Mouse (Mus musculus): ENCODE measurements around the gene Gm20696. TPM values are rescaled to one million over a fixed set of nuclear protein-coding genes. Genes with fewer than 3 reads are reported as not detected.

Gene Gm20696
- polyA plus RNA-seq, 1 experiment = not detected

DNA sequence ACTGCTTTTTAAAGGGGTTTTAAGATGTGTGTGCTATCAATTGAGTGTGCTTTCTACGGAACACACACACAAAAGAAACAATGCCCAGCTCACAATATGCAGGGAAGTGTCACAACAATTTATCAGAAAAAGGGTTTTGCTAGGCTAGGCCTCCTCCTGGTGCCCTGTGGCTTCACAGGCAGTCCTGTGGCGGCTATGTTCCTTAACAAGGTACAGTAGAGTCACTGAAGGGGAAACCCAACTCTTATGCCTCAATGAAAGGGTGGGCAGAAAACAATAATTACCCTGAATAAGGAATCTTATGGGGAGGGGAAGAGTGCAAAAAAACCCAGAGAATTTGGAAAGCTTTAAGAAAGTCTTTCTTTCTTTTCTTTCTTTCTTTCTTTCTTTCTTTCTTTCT, 40.2 kb downstream of the Gm20696 start:
- TF ChIP-seq GATA1 (IDR thresholded peaks at IDR 0.05; ENCODE audit: borderline replicate concordance, low read length) = no peak
- TF ChIP-seq FLI1 (IDR thresholded peaks at IDR 0.05; ENCODE audit: low read length) = no peak
- Histone ChIP-seq H3K4me3 (replicated peaks) (no peak overlapping the region), H3K9me3 (no peaks in the 10 kb centered on the region), H3K4me1 (0 out of 2 replicates have a peak, but pooled peaks cover 6% of the 10 kb centered on the region), H3K27me3 (replicated peaks) (no peaks in the 10 kb centered on the region), H3K36me3 (replicated peaks; ENCODE audit: low read length) (peaks cover 14% of the 10 kb centered on the region)

DNA sequence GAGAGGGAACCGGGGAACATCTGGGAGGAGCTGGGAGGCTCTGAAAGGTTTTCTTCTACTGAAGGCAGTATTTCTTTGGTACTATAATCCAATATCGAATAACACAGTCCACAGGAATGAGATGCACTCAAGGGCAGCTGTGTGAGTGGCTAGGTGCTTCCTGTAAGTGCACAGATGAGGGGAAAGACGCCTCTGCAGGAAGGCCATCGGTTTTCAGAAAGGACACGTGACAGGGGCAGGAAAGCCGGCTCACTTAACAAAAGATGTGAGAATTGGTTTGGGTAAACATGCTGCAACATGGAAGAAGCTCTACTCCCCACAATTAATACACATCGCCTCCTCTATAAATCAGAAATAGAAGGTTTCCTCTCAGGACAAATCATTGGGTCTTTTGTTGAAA, 40.8 kb downstream of the Gm20696 start:
- TF ChIP-seq FLI1 (IDR thresholded peaks at IDR 0.05; ENCODE audit: low read length) = no peak
- TF ChIP-seq GATA1 (IDR thresholded peaks at IDR 0.05; ENCODE audit: borderline replicate concordance, low read length) = no peak
- no peaks in the 10 kb centered on the region for H3K9me3 ChIP-seq
- peaks cover 11% of the 10 kb centered on the region for H3K36me3 ChIP-seq (replicated peaks; ENCODE audit: low read length)
- no peaks in the 10 kb centered on the region for H3K27me3 ChIP-seq (replicated peaks)
- 0 out of 2 replicates have a peak, but pooled peaks cover 6% of the 10 kb centered on the region for H3K4me1 ChIP-seq
- no peak overlapping the region for H3K4me3 ChIP-seq (replicated peaks)

DNA sequence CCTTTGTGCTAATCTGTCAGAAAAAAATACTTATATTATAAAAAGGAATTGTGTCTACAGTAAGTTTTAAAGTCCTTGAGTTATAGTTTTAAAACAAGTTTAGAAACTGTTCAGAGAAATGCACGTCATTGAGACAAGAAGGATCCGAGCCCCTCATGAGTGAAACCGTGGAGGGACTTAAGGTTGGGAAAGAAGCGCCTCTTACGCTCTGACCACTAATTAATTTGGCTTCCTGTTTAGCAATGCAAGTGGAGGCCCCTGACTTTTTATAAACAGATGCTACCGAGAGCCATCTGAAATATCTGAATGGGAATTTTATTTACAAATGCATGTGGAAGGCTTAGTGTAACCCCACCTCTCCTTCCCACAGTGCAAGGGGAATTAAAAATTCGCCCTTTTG, 41.3 kb downstream of the Gm20696 start:
- no peak for TF ChIP-seq GATA1 (IDR thresholded peaks at IDR 0.05; ENCODE audit: borderline replicate concordance, low read length)
- TF ChIP-seq FLI1 (IDR thresholded peaks at IDR 0.05; ENCODE audit: low read length) = no peak
- 0 out of 2 replicates have a peak, but pooled peaks cover 6% of the 10 kb centered on the region for H3K4me1 ChIP-seq
- no peaks in the 10 kb centered on the region for H3K27me3 ChIP-seq (replicated peaks)
- no peaks in the 10 kb centered on the region for H3K9me3 ChIP-seq
- peaks cover 6% of the 10 kb centered on the region for H3K36me3 ChIP-seq (replicated peaks; ENCODE audit: low read length)
- H3K4me3 ChIP-seq (replicated peaks) = no peak overlapping the region

DNA sequence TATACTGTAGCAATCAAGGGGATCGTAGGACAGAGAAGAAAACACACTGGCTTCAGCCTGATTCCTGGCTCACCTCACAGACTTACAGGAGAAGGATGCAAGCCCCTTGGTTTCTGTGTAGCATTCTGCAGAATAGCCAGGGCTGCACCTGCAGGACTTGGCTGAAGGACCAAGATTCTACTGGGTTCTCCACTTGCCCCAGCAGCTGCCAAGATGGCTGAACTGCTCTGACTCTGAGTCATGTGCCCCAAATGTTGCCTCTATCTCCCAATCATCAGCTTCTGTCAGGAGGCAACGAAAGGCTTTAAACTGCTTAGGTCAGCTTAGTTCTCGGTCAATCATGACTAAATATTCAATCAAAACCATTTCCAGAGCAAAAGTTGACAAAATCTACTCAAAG, 42.1 kb downstream of the Gm20696 start:
- Histone ChIP-seq H3K36me3 (replicated peaks; ENCODE audit: low read length) (peaks cover 5% of the 10 kb centered on the region), H3K27me3 (replicated peaks) (no peaks in the 10 kb centered on the region), H3K4me1 (peaks cover 7% of the 10 kb centered on the region; the same call in 1 of the 2 replicates), H3K4me3 (replicated peaks) (no peak overlapping the region), H3K9me3 (no peaks in the 10 kb centered on the region)
- TF ChIP-seq GATA1 (IDR thresholded peaks at IDR 0.05; ENCODE audit: borderline replicate concordance, low read length) = no peak
- no peak for TF ChIP-seq FLI1 (IDR thresholded peaks at IDR 0.05; ENCODE audit: low read length)

DNA sequence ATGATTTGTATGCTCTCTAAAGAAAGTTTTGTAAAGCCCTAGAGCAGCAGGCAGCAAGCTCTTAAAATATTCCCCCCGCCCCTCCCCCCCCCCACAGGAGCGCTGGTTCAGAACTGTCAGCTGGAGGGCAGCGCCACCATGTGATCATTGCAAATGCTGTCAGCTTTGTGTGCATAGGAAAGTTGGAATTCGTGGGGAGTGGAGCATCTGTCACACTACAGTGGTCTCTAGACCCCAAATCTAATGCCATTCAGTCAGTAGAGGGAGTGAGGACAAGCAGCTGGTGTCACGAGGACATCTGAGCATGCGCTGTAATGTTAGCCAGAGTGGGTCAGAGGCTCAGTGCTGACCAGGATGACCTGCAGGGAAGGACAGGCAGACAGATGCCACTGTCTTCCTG, 43.0 kb downstream of the Gm20696 start:
- Histone ChIP-seq H3K27me3 (replicated peaks) (no peaks in the 10 kb centered on the region), H3K4me3 (replicated peaks) (no peak overlapping the region), H3K9me3 (no peaks in the 10 kb centered on the region), H3K36me3 (replicated peaks; ENCODE audit: low read length) (no peaks in the 10 kb centered on the region), H3K4me1 (peaks cover 10% of the 10 kb centered on the region; the same call in 1 of the 2 replicates)
- TF ChIP-seq FLI1 (IDR thresholded peaks at IDR 0.05; ENCODE audit: low read length) (no peak), GATA1 (IDR thresholded peaks at IDR 0.05; ENCODE audit: borderline replicate concordance, low read length) (no peak)

DNA sequence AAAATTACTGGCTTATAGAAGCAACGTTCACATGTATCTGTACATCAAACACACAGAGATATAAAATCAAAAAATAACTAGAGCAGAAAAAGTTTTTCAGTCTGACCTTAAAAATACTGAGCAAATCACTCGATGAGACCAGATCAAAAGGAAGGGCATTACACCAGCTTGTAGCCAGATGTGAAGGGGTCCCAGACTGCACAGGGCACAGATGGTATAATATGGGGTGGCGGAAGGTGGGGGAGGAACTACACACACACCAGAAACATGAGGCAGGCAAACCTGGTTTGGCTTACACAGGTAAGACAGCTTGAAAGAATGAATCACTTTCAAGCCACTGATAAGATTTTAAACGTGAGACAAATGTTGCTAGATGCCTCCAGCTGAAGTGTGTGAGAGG, 45.4 kb downstream of the Gm20696 start:
- Histone ChIP-seq H3K4me1 (peaks cover 10% of the 10 kb centered on the region; the same call in 1 of the 2 replicates), H3K4me3 (replicated peaks) (no peak overlapping the region), H3K9me3 (no peaks in the 10 kb centered on the region), H3K27me3 (replicated peaks) (peaks cover 2% of the 10 kb centered on the region), H3K36me3 (replicated peaks; ENCODE audit: low read length) (no peaks in the 10 kb centered on the region)
- TF ChIP-seq FLI1 (IDR thresholded peaks at IDR 0.05; ENCODE audit: low read length) (no peak), GATA1 (IDR thresholded peaks at IDR 0.05; ENCODE audit: borderline replicate concordance, low read length) (no peak)

DNA sequence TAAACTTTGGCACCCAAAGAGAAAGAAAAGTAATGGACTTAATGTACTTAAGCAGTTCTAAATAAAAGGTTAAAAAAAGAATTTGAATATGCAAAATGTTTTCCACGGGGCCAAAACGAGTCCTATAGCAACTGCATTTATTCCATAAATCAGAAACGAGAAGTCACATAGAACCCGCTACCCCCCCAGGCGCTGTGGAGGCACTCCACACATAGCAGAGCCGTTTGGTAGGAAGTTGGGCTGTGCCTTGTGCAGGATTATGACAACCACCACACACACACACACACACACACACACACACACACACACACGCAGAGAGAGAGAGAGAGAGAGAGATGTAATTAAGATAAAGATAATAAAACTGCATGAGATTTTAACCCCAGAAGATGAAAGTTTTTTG, 46.1 kb downstream of the Gm20696 start:
- H3K4me1 ChIP-seq = peaks cover 6% of the 10 kb centered on the region; the same call in 1 of the 2 replicates
- TF ChIP-seq GATA1 (IDR thresholded peaks at IDR 0.05; ENCODE audit: borderline replicate concordance, low read length) (no peak), FLI1 (IDR thresholded peaks at IDR 0.05; ENCODE audit: low read length) (no peak)
- H3K4me3 ChIP-seq (replicated peaks) = no peak overlapping the region

DNA sequence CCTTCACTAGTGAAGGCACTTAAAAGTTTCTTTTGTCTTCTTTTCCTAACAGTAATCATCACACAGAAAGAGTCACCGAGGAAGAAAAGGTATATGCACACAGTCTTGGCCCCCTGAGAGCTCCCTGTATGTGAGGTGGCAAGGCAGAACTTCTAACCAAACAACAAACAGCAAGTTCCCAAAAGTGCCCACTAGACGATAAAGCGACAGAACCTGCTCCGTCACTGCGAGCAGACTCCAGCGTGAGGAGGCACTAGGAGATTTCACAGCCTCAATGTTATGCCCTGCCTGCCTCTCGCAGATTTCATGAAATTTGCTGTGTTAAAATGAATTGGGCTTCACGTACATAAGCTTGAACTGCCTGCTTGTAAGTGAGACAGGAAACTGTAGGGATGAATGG, 46.6 kb downstream of the Gm20696 start:
- Histone ChIP-seq H3K4me3 (replicated peaks) (no peak overlapping the region), H3K27me3 (replicated peaks) (peaks cover 6% of the 10 kb centered on the region), H3K36me3 (replicated peaks; ENCODE audit: low read length) (no peaks in the 10 kb centered on the region), H3K4me1 (peaks cover 6% of the 10 kb centered on the region; the same call in 1 of the 2 replicates), H3K9me3 (no peaks in the 10 kb centered on the region)
- TF ChIP-seq GATA1 (IDR thresholded peaks at IDR 0.05; ENCODE audit: borderline replicate concordance, low read length) = no peak
- no peak for TF ChIP-seq FLI1 (IDR thresholded peaks at IDR 0.05; ENCODE audit: low read length)

More for the DNA sequence above, 46.1 kb downstream of the Gm20696 start:
- Histone ChIP-seq H3K27me3 (replicated peaks) (peaks cover 4% of the 10 kb centered on the region), H3K36me3 (replicated peaks; ENCODE audit: low read length) (no peaks in the 10 kb centered on the region), H3K9me3 (no peaks in the 10 kb centered on the region)

DNA sequence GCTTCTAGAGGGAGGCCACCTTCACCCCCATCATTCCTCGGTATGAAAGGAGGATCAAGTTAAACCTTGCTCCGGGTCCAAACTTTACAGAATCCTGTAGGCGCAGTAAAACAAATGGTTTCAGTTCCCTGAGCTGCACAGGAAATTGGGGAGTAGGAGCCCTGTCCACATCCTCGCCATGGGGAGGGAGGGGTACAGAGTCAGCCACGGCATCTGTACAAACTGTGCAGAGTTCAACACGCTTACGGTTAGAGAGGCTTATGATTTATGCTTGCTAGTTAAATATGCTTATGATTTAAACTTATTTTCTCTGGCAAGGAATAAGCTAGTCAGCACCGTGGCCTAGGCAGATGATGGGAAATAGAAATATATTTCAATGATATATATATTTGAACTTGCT, 47.1 kb downstream of the Gm20696 start:
- TF ChIP-seq FLI1 (IDR thresholded peaks at IDR 0.05; ENCODE audit: low read length) = no peak
- TF ChIP-seq GATA1 (IDR thresholded peaks at IDR 0.05; ENCODE audit: borderline replicate concordance, low read length) = no peak
- H3K36me3 ChIP-seq (replicated peaks; ENCODE audit: low read length) = no peaks in the 10 kb centered on the region

DNA sequence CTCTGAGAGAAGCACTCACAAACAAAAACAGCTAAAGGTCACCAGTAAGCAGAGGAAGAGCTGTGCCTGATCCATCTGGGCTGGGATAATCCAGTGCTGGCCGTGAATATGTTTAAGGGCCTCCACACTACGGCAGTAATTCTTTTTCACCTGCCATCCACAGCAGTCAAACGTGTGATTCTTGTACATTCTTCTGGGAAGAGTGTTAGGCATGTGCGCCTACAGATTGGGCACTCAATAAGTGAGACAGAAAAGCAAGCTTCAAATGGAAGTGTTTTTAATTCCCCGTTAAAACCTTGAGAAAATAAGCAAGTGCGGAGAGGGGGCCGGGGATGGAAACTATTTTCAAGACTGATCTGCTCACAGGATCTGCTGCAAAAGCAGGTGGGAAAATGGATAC, 48.7 kb downstream of the Gm20696 start:
- no peaks in the 10 kb centered on the region for H3K9me3 ChIP-seq
- no peak for TF ChIP-seq FLI1 (IDR thresholded peaks at IDR 0.05; ENCODE audit: low read length)
- TF ChIP-seq GATA1 (IDR thresholded peaks at IDR 0.05; ENCODE audit: borderline replicate concordance, low read length) = no peak
- H3K4me3 ChIP-seq (replicated peaks) = no peak overlapping the region
- peaks cover 6% of the 10 kb centered on the region for H3K27me3 ChIP-seq (replicated peaks)
- H3K36me3 ChIP-seq (replicated peaks; ENCODE audit: low read length) = no peaks in the 10 kb centered on the region
- peaks cover 3% of the 10 kb centered on the region; the same call in 1 of the 2 replicates for H3K4me1 ChIP-seq

More for the DNA sequence above, 47.1 kb downstream of the Gm20696 start:
- no peaks in the 10 kb centered on the region for H3K9me3 ChIP-seq
- H3K27me3 ChIP-seq (replicated peaks) = peaks cover 6% of the 10 kb centered on the region
- H3K4me1 ChIP-seq = peaks cover 6% of the 10 kb centered on the region; the same call in 1 of the 2 replicates
- no peak overlapping the region for H3K4me3 ChIP-seq (replicated peaks)
